ENCODE assay signal across 11 mouse cellular contexts in the genomic region with DNA sequence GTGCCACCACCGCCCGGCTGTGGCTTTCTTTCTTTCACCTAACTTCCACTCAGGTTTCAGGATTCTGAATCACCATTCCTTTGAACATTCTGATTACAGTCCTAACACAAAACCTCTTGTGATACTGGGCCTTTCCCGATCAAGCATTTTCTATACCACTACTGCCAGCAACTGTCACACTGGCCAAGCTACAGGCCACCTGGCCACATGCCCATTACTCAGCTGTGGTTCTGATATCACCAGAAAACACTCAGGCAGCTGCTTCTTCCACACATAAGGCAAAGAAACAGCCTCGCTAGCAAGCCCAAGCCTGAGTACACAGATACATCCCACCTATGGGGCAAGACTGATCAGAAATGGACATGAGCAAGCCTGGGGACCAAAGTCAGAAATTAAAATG.
A peak's percentile ranks its signal among the peaks of the same experiment; 100 is the strongest.
DNase-seq lines count a peak whose midpoint lies in the region; ATAC-seq lines count a peak whose summit lies in the region.
"Had no signal": no experiment of that assay in that cellular context is flagged by ENCODE, and none has a peak within 500 bp of the region (broad histone marks: within the 10 kb centered on the region; RNA-seq: fewer than 3 reads in every experiment).

No protein-coding gene starts in this region.

- DNase-seq in adrenal gland, postnatal 36 days, result peak; percentile 12 to 17
- no peak for DNase-seq in adrenal gland, adult (ENCODE audit: inconsistent age in 2 of 2, low spot score in 1 of 2)
- peak; percentile 15 for DNase-seq in layer of hippocampus, adult 11-12 months (ENCODE audit: low spot score)
- no peak for DNase-seq in layer of hippocampus, postnatal 36 days
- peak; percentile 64 for DNase-seq in adipocyte (ENCODE audit: low spot score)
- peak; percentile 19 to 46 for DNase-seq in gastrocnemius, postnatal 4 days (ENCODE audit: low spot score in 2 of 2)
- no peak for DNase-seq in spleen, adult 18-20 months
- DNase-seq: liver, postnatal 0 days; thymus, postnatal 25 days had no signal

- no peak for ATAC-seq in granulocyte monocyte progenitor cell, adult 5-6 weeks (replicated peaks; ENCODE audit: poor library complexity, severe bottlenecking)
- ATAC-seq: liver, postnatal 0 days; midbrain, embryonic 15.5 days had no signal

Comparison
In these comparisons a context has a peak if more than half of its experiments do, and no peak if none do; other contexts are left out.
1. DNase-seq: peak in adrenal gland, postnatal 36 days (2 of 2), layer of hippocampus, adult 11-12 months (single experiment), adipocyte (single experiment) and gastrocnemius, postnatal 4 days (2 of 2); none in adrenal gland, adult (0 of 2), layer of hippocampus, postnatal 36 days (0 of 2) and spleen, adult 18-20 months (0 of 2).